Mouse (Mus musculus): Measurements from ENCODE around the gene Ifna16.

Ifna16 gene

GRCm38 (mm10) chr4:88676824-88677223, at the start of gene Ifna16:
Gene Ifna16 (minus strand): TSS chr4:88676924.
- DNase-seq, result no peak

DNA sequence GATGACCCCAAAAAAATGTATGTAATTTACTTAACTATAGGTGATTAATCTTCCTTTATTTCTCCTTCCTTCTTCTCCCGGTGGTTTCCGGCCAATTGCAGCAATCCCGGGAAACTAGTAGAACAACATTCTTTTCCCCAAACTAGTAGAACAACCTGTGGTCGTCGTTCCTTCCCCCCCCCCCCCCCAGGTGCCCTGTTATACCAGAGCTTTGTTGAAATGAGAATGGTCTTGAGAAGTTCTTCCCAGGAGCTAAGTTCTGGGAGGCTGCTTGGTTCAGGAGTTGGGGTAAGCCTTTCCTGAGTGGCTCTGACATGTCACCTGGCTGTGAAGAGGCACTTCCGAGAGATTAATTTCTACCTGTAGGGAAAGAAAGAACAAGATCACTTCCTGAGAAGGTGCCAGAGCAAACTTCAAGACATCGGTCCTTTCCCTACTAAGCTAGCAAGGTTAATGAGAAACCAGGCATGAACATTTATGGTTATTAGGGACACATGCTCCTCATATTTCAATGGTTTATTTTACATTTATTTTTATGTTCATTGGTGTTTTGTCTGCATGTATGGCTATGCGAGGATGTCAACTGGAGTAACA, 46.9 kb upstream of the Ifna16 start:
- peak in 1 of 2 experiments; percentile 40 for DNase-seq

- peak; percentile 91 to 93 for DNase-seq
Observed at GRCm38 (mm10) chr4:88721791-88722721, 45.3 kb upstream of the Ifna16 start, which contains the start of the genes Gm26566 and Klhl9. Gene Gm26566 (plus strand): TSS chr4:88721805. Gene Klhl9 (minus strand): TSS chr4:88722465.

DNA sequence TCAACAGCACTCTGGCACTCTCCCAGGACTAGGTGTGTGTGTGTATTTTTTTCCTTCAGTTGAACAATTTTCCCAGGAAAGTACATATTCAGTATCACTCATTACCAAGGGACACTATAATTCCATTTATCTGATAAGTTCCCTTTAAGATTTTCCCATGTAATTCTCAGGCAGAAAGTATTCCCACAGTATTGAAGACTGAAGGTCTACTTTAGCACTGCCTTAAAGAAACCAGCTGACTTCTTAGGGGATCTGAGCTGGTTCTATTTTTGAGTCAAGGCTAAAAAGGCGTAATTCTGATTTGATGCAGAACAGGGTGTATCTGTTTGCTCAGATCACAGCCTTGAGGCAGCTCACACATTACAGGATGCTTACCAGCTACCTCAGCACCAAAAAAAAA, 42.0 kb upstream of the Ifna16 start:
- no peak for DNase-seq

GRCm38 (mm10) chr4:88715059-88715458, 38.3 kb upstream of the Ifna16 start:
- no peak for DNase-seq

GRCm38 (mm10) chr4:88714281-88714680, 37.6 kb upstream of the Ifna16 start:
- no peak for DNase-seq

DNA sequence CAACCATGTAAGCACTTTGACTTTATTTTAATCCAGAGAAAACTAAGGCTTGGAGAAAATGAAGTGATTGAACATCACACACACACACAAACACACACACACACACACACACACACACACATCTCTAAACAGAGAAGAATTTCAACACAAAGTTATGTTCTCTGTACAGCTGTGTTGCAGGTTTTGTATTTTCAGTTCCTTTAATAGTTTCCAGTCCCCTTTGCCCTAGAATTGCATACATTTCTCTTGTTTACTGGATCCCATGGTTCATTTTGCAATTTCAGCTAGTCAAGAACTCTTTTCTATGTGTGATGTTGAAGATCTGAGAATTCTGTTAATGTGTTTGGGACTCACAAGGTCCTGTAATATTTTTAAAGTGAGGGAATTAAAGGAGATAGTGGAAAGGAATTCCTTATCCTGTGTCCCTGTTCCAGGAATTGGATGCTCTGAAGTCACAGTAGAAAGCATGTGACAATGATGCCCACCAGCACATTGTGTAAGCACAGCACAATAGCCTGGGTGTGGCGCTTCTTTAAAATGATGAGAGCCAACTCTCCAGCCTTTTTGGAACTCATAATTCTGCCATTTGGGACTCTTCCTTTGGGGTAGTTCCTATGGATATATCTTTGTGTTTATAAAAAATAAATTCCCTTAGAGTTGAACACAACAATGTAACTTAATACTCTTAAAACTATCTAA, 30.6 kb upstream of the Ifna16 start:
- DNase-seq, result no peak

DNA sequence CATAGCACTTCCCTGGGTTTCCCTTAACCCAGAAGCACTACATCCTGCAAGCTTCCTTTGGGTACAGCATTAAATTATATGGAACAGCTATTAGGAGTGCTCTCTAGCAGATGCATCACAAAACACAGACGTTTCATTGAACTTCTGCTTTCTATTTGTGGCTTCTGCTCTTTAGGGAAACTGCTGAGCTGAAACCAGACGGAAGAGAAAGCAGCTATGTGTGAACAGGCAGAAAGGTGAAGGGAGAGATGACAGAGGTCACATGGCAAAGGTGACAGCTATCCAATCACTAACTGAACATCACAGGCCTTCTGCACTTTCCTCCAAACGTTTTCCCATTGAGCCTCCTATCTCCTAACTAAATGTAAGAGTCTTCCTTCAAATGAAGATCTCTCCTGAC, 29.2 kb upstream of the Ifna16 start:
- no peak for DNase-seq

DNA sequence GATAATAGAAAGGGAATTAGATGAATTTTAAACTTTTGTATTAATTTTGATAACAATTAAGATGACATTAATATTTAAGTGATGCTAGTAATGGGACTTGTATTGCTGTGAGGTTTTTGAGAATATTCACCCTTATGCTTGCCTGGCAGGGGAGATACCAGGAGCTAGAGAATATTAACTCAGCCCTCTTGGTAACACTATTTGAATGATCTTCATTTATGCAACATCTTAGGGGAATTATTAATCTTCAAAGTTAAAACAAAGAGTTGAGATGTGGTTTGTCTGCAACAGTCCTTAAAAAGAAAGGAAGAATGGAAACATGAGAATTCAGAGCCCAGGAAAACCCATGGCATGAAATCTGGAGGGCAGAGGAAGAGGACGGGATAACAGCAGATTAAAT, 22.6 kb upstream of the Ifna16 start:
- no peak for DNase-seq

DNA sequence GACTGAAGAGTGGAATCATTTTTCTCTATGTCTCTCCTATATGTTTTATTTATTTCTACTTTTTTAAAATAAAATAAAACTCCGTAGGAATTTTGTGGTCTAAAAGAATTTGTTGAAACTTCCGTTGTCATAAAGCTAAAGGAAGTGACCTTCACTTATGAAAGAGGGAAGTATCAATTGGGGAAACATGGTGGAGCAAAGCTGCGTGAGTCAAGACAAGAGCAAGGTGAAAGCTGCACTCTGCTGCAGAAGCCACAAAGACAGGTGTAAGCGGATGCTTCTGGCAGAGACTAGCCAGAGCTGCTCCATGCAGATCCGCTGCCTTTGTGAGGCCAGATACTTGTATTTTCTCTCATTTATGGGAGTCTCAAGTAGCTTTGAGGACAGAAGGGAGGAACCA, 22.1 kb upstream of the Ifna16 start:
- DNase-seq, result no peak

DNA sequence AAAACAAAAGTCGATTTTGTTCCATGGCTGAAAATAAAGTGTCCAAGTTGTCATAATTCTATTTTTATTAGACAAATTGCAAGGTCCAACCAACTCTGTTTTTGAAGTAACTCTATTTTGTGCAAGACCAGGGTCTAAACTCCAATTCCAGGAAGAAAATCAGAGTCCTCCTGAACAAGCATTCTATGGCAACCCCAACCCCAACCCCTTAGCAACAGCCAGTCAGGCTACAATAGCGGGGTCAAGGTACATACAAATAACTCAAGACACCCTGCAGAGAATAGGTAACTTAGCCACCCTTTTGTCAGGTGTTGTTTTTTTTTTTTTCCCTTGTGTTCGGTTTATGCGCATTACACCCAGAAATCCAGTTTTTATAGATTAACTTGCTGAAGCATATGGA, 21.0 kb upstream of the Ifna16 start:
- DNase-seq, result no peak

DNA sequence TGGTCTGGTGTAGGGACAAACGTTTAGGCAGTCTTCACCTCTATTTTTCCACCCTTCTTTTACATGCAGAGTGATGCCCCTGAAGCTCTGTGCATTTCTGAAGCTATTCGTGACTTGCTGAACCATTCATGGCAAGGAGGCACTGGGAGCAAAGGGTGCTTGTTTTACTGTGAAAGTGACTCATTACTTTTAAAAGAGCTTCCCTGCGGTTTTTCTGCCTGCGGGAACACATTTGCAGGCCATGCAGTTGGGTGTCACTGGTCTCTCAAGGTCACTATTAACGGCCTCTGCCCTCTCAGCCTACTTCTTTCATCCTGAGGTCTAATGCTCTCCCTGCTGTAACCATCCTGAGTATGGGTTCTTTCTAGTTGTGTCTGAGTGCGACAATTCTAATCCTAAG, 20.4 kb upstream of the Ifna16 start:
- no peak for DNase-seq

DNA sequence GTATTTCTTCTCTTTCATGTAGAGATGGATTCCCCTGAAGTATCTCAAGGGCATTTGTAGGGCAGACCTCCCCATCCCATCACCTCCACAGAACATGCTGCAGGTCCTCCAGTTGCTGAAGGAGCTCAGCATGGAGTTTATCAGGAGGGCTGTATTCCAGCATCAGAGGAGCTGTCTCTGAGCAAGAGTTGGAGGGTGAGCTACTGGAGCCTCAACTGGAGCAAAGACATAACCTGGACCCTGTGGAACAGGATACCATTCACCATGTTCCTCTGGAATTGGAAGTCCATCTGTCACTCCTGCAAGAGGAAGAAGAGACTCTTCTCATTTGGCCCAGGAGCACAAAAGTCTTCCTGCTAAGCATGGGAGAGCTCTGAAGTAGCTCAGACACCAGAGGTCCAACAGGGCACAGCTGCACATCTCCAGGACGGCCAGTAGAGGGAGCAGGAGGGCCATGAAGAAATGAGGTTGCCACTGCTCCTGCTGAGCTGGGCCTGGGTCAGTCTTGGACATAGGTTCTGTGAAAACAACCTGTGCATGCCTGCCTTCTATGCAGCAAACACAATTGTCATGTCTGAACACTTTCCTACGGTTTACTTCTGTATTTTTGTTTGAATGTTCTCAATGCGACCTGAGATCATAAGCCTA, 19.6 kb upstream of the Ifna16 start:
- peak; percentile 64 to 76 for DNase-seq

- DNase-seq, result no peak
Observed at GRCm38 (mm10) chr4:88693392-88693791, 16.7 kb upstream of the Ifna16 start.

- DNase-seq, result no peak
Observed at GRCm38 (mm10) chr4:88692537-88692936, 15.8 kb upstream of the Ifna16 start.

- no peak for DNase-seq
Observed at GRCm38 (mm10) chr4:88691259-88691658, 14.5 kb upstream of the Ifna16 start, which contains the start of gene Ifnab. Gene Ifnab (minus strand): TSS chr4:88691359.

DNA sequence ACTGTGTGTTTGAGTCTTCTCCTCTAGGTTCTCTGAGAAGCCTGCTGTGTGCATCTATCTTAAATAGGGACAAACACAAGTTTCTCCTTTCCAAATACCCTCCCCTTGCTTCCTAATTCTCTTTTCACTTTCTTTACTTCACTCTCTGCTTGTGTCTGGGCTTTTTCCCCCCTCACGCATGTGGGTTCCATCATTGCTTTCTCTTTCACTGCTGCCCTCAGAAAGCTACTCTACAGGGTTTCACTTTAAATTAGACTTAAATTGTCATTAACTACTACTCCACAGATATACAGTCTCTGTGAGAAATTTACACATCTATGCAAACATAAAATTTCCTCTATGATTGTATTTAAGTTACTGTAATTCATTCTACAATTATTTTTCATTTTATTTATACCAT, 7.1 kb upstream of the Ifna16 start, which contains the start of gene Ifna2:
TSS of gene Ifna2 (minus strand) at position 101 of the 400 bp plus-strand sequence.
- no peak for DNase-seq

GRCm38 (mm10) chr4:88681353-88681752, 4.6 kb upstream of the Ifna16 start:
- DNase-seq, result no peak

DNA sequence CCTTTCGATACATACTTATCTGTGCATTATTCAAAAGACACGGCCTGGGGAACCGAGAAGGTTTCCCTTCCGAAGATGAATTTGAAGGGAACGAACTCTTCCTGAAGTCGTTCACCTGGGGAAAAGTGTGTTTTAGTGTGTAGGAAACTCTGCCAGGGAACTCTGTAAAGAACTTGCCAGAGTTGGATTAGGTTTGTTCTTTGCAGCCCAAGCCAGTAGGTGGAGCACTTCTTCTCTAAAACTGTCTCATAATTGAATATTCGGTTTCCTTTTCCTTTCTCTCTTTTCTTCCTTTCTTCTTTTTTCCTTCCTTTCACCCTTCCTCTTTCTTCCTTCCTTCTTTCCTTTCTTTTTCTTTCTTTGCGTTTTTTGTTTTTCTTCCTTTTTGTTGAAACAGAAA, 3.6 kb upstream of the Ifna16 start:
- peak in 1 of 2 experiments; percentile 4 for DNase-seq

- no peak for DNase-seq
Observed at GRCm38 (mm10) chr4:88655461-88655860, 21.3 kb downstream of the Ifna16 start.

- DNase-seq, result no peak
Observed at GRCm38 (mm10) chr4:88653644-88654043, 23.1 kb downstream of the Ifna16 start.

- DNase-seq, result no peak
Observed at GRCm38 (mm10) chr4:88644359-88644758, 32.4 kb downstream of the Ifna16 start, which contains the start of gene Ifna13. Gene Ifna13 (minus strand): TSS chr4:88644459.

DNA sequence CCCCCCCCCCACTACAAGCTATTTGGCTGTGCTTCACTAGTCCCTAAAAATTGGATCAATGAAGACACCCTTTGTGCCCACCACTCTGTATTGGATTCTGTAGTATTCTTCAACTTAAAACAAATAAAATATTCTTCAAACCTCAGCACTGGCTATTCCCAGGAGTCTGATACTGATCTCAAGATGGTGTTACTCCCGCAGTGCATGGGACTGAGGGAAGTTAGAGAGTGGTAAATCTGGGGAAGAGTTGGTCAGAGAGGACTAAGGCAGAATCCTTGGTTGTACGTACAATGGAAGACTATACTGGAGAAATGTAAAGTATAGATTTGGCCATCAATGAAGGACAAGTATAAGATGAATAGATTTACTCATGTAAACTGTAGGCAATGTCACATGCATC, 34.2 kb downstream of the Ifna16 start:
- no peak for DNase-seq
